Mouse (Mus musculus) embryo, embryonic 10 days (tissue): ENCODE data around the gene Klhdc1.
A peak's percentile ranks its signal among the peaks of the same experiment; 100 is the strongest.

ENCODE experiments used
- DNase-seq: peaks from one replicate; pipeline ENCODE4 v3.0.0-alpha.2; 2015; ENCODE audit warnings: low spot score

The Klhdc1 gene

DNA sequence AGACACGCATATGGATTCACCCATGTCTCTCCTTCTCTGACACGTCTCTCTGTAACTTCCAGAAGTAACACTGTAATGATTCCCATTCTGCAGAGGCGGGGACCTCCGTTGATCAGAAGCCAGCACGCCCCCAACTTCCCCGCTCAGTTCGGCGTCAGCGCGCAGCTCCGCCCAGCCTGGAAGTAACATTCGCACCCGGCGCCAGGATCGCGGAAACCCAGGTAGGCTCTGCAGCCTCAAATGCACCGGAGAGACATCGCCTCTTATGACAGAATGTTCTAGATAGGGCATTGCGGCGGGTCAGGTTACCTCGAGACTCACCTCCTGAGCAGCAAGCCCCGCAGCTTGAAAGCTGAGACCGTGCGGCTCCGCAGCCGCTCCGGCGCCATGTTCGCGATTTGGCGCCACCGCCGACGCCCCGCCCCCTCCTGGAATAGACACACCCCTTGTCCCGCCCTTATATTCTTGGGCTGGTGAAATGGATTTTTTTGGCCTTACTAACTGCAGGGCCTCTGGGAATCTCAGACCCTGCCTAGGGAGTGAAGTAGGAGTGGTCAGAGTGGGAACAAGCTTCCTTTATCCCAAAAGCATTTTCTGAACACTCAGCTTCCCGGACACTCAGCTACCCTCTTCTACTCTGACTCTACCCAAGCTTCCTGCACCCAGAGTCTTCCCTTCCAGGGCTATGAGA is 13.1 kb upstream of the Klhdc1 start, which contains the start of gene Pole2:
Gene Pole2 (minus strand): TSS at position 420 of the 691 bp plus-strand sequence.
- peak; percentile 90 for DNase-seq

GRCm38 (mm10) chr12:69229251-69229650 is 11.7 kb upstream of the Klhdc1 start:
- peak; percentile 18 for DNase-seq

DNA sequence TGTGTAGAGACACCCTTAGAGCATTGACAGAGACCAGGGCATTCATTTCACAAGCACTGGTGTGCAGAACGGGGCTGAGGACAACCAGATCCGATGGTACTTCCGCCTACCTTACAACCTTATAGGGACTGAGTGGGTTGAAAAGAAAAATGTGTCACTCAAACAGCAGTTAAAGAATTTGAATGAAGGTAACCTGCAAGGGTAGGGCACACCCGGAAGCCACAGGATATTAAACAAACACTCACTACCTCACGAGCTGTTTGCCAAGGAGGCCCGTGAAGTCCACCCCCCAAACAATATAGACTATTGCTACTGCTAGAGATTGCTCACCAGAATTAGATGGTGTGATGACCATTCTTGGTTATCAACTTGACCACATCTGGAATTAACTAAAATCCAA is 5.2 kb upstream of the Klhdc1 start:
- DNase-seq = no peak

DNA sequence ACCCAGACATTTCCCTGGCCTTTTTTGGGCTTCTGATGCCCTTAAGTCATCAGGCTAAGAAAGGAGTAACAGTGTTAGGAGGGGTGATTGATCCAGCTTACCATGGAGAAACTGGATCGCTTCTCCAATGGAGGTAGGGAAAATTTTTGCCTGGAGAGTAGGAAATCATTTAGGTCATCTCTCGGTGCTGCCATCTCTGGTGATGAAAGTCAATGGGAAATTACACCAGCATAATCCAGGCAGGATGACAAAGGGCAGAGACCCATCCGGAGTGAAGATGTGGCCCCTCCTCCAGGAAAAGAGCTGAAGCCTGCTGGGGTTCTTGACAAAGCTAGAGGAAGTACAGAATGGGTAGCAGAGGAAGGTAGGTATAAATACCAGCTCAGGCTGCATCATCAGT is 2.7 kb upstream of the Klhdc1 start:
- no peak for DNase-seq

- no peak for DNase-seq
Measured at GRCm38 (mm10) chr12:69241405-69241770, 412 bp downstream of the Klhdc1 start.

DNA sequence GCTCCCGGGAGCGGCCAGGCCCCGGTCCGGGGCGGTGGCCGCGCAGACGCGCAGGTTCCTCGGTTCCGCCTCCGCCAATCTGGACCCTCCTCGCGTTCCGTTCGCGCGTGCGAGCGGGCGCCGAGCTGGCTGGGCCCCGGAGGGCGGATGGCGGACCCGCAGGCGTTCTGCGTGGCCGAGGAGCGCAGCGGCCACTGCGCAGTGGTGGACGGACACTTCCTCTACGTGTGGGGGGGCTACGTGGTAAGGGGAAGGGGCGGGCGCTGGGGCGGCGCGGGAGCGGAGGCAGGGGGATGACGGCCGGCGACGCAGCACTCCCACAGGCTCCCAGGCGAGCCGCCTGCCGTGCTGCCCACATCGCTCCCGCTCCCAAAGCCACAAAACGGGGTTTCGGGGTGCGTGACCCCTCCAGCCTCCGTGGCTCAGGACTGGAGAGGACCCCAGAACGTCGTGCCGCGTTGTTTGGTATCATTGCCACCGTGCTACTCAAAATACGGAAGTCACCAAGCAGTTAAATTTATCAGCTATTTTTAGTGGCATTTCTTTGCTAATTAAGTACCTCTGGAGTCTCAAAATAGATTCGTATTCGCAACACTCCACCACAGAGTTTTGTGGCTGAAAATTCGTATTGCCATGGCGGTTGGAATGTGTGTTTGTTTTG is 925 bp downstream of the Klhdc1 start:
- peak; percentile 84 for DNase-seq

DNA sequence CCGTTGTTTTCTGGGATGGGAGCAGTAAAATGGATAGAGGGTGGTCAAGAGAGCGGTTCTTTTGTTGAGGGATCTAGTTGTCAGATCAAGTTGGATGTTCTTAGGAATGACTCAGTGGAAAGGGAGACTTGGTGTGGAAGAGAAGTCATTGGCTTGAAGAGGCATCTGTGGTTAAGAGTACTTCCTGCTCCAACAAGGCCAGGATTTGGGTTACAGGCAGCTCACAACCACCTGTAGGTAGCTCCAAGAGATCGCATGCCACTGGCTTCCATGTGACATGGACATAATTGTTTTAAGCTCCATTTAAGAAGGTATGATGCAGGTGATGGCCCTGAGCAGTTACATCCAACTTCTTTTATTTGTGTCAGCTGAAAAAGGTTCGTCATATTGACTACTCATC is 8.8 kb downstream of the Klhdc1 start:
- no peak for DNase-seq

- no peak for DNase-seq
Measured at GRCm38 (mm10) chr12:69250756-69251155, 9.8 kb downstream of the Klhdc1 start.

DNA sequence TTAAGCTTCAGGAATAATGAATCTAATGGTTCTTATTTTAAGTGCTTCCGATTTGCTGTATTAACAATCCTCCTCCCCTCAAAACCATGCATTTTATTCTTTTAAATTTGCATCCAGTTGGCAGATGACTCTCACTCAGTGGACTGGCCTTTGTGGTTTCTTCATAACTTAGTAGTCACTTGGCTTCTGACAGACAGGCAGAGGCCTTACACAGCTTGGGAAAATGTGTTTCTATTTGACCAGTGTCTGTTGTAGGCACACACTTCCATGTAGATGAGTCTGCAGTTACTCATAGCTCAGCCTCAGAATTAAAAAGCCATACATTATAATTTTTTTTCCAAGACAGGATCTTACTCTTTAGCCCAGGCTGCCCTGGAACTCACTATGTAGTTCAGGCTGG is 12.8 kb downstream of the Klhdc1 start:
- DNase-seq = no peak

GRCm38 (mm10) chr12:69257836-69258235 is 16.9 kb downstream of the Klhdc1 start:
- no peak for DNase-seq

- DNase-seq = no peak
Measured at GRCm38 (mm10) chr12:69262251-69262650, 21.3 kb downstream of the Klhdc1 start.

- DNase-seq = no peak
Measured at GRCm38 (mm10) chr12:69265031-69265430, 24.1 kb downstream of the Klhdc1 start.

GRCm38 (mm10) chr12:69267956-69268632 is 27.1 kb downstream of the Klhdc1 start:
- no peak for DNase-seq

GRCm38 (mm10) chr12:69268956-69269355 is 28.0 kb downstream of the Klhdc1 start:
- DNase-seq = no peak

GRCm38 (mm10) chr12:69279931-69280469 is 39.0 kb downstream of the Klhdc1 start:
- DNase-seq = no peak

- no peak for DNase-seq
Measured at GRCm38 (mm10) chr12:69280915-69281314, 39.9 kb downstream of the Klhdc1 start.

DNA sequence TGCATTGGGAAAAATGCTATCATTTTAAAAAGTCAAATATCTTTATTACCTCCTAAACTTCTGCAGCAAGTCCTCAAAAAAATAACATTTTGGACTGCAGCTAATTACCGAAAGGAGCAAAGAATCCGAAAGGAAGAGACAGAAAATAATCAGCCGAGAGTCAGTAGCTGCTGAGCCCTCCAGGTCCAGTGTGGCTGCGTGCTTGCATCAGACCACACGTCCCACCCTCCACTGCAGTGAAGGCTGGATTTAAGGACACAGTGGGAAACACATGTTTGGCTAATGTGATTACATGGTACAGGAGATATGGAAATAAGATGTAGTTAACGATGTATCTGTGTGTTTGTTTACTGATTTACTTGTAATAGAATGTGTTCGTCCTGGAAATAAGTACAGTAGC is 42.2 kb downstream of the Klhdc1 start:
- no peak for DNase-seq

DNA sequence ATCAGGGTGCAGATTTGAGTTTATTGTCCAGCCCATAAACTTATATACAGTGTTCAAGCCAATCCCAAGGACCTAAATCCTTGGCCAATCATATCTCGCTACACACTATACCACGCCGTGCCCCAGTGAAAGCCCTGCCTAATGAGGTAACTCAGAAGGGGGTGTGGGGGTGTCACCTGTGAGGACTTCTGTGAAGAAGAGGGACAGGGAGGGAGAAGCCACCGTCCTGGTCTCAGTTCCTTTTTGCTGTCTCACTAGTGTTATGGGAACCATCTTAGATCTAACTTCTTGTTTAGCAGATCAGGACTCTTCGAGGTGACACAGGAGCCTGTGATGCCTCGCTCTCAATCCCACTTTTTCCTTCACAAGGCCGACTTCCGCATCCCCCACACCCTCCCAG is 46.6 kb downstream of the Klhdc1 start:
- no peak for DNase-seq

- no peak for DNase-seq
Measured at GRCm38 (mm10) chr12:69288699-69289098, 47.7 kb downstream of the Klhdc1 start.

DNA sequence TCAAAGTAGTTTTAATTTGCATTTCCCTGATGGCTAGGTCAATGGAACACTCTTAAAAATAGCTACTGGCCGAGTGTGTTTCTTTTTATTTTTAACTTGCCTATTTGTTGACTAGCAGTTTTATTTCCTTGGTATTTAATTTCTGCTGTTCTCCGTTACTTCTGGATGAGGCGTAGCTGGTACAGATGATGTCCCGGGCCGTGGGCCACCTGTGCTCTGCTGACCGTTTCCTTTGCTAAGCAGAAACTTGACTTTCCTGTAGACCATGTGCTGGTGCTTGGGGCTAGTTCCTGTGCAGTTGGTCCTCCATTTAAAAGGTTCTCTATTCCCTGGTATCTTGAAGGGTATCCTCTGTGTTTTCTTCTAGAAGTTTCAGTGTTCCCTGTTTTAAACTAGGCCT is 51.4 kb downstream of the Klhdc1 start:
- no peak for DNase-seq

DNA sequence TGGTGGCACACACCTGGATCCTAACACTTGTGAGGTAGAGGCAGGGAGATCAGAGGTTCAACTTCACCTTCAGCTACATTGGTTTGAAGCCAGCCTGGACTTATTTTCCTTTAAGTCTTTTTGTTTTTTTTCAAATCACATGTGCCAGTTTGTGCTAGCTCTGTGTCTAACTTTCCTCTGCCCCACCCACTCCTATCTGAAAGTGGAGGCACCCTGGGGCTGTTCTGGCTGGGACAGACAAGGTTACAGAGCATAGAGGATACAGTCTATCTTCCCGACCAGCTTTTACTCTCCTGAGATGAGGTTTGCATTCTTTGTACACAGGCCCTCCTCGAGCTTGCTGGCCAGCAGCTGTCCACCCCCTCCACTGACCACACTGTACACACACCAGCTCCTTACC is 52.8 kb downstream of the Klhdc1 start:
- no peak for DNase-seq

DNA sequence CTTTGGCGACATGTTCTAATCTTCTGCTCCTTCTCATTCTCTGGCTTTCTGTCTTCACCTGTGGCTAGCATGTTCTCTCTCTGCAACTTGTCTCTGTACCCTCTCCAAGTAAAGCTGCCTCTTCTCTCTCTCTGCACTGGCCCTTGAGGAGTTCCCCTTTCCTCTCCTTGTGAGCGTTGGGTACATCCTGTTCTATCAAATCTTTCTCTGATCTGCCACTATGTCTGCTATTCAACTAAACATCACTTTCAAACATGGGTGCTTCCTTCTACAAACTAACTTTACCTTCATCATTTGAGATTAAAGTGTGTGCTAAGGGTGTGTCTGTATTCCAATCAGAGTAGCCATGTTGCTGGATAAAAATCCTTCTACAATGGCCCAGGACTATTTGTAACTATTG is 54.0 kb downstream of the Klhdc1 start:
- DNase-seq = no peak

DNA sequence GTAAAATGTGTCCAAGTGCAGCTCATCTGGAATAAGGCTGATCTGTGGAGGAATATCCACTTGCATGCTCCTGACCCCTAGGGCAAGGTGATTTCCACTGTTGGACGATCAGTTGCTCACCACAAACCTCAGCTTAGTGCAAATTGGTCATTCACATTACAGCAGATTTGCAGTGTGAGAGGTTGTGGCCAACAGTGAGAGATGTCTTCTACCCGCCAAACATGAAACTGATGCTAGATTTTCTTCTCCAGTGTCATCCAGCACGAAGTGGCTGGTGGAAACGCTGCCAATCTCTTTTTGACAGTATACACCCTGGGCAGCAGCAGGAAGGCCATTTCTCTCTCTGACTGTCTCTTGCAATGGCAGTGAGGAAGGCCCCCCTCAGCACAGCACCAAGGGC is 54.7 kb downstream of the Klhdc1 start:
- DNase-seq = no peak
